ENCODE assay signal across 12 mouse cellular contexts in the genomic region with DNA sequence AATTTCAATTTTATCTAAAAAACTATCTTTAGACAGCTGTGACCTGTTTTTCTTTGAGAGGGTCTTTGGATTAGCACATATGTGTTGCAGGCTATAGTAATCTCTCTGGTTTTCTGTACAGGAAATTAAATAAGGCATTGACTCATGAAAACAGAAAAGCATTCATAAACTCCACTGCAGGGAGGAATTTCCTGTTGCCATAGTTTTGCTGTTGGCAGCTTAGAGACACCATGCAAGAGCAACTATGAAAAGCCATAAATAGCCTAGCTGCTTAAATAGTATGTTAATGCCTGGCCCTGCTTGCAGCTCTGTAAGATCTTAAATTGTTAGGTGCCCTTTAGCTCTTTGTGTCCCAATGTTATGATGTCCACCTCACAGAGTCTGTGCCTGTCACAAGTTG.
DNase-seq lines count a peak whose midpoint lies in the region; ATAC-seq and TF ChIP-seq lines count a peak whose summit lies in the region.
"Had no signal": no experiment of that assay in that cellular context is flagged by ENCODE, and none has a peak within 500 bp of the region (broad histone marks: within the 10 kb centered on the region; RNA-seq: fewer than 3 reads in every experiment).

No protein-coding gene starts in this region.

- TF ChIP-seq CTCF in lung, postnatal 0 days (IDR thresholded peaks at IDR 0.05): no peak

- no peak for ATAC-seq in heart, embryonic 16.5 days (replicated peaks; ENCODE audit: extremely low read depth, insufficient read depth, low FRiP score)
- ATAC-seq in lung, postnatal 0 days: peak; percentile 35
- no peak for ATAC-seq in neural tube, embryonic 15.5 days (ENCODE audit: low FRiP score)

- H3K9me3 ChIP-seq in heart, embryonic 16.5 days (replicated peaks; ENCODE audit: control insufficient read depth, low read length): no peaks in the 10 kb centered on the region
- H3K9me3 ChIP-seq in lung, postnatal 0 days (ENCODE audit: low read length): no peaks in the 10 kb centered on the region
- H3K9me3 ChIP-seq in neural tube, embryonic 15.5 days (replicated peaks): no peaks in the 10 kb centered on the region
- H3K9me3 ChIP-seq: midbrain, embryonic 10.5 days had no signal

- no peak for TF ChIP-seq EP300 in lung, postnatal 0 days (IDR thresholded peaks at IDR 0.05)

- H3K4me3 ChIP-seq in heart, embryonic 16.5 days (ENCODE audit: low read length): no peak overlapping the region
- H3K4me3 ChIP-seq in lung, postnatal 0 days (ENCODE audit: low read depth, low read length): no peak overlapping the region
- no peak overlapping the region for H3K4me3 ChIP-seq in neural tube, embryonic 15.5 days (replicated peaks)
- H3K4me3 ChIP-seq: midbrain, embryonic 10.5 days had no signal

- no peaks in the 10 kb centered on the region for H3K36me3 ChIP-seq in heart, embryonic 16.5 days (ENCODE audit: control insufficient read depth, insufficient read depth)
- no peaks in the 10 kb centered on the region for H3K36me3 ChIP-seq in lung, postnatal 0 days (ENCODE audit: insufficient read depth, low read length)
- H3K36me3 ChIP-seq in neural tube, embryonic 15.5 days: peaks cover 5% of the 10 kb centered on the region; the same call in 1 of the 2 replicates

- DNase-seq in heart, postnatal 36 days: no peak
- peak; percentile 64 for DNase-seq in lung, postnatal 0 days (ENCODE audit: low spot score)
- no peak for DNase-seq in lung, postnatal 14 days
- DNase-seq in fibroblast of lung, adult 2 months (ENCODE audit: low read depth): peak; percentile 36
- DNase-seq in cerebellum, postnatal 10 days: no peak
- DNase-seq in left cerebral cortex, postnatal 4 days: no peak
- DNase-seq: adrenal gland, postnatal 25 days; cerebellum, postnatal 14 days; gastrocnemius, postnatal 10 days had no signal

- no peak overlapping the region for H3K4me2 ChIP-seq in heart, embryonic 16.5 days (ENCODE audit: low read depth, low read length)
- H3K4me2 ChIP-seq in lung, postnatal 0 days (replicated peaks; ENCODE audit: low read depth, low read length): no peak overlapping the region
- no peak overlapping the region for H3K4me2 ChIP-seq in neural tube, embryonic 15.5 days

- H3K27me3 ChIP-seq in heart, embryonic 16.5 days (ENCODE audit: control insufficient read depth, insufficient read depth, low read length): no peaks in the 10 kb centered on the region
- no peaks in the 10 kb centered on the region for H3K27me3 ChIP-seq in lung, postnatal 0 days (replicated peaks; ENCODE audit: insufficient read depth, low read length)
- H3K27me3 ChIP-seq in neural tube, embryonic 15.5 days (replicated peaks): no peaks in the 10 kb centered on the region

- H3K27ac ChIP-seq in heart, embryonic 16.5 days (ENCODE audit: low read length): peak overlapping the region; percentile 79
- peak overlapping the region; percentile 60 for H3K27ac ChIP-seq in lung, postnatal 0 days (ENCODE audit: low read length)
- H3K27ac ChIP-seq in neural tube, embryonic 15.5 days (replicated peaks): peak overlapping the region; percentile 29
- H3K27ac ChIP-seq: midbrain, embryonic 10.5 days had no signal

- H3K9ac ChIP-seq in heart, embryonic 16.5 days (ENCODE audit: low read length): no peak overlapping the region
- no peak overlapping the region for H3K9ac ChIP-seq in lung, postnatal 0 days (replicated peaks; ENCODE audit: low read depth)
- no peak overlapping the region for H3K9ac ChIP-seq in neural tube, embryonic 15.5 days (replicated peaks)

- peaks cover 9% of the 10 kb centered on the region for H3K4me1 ChIP-seq in heart, embryonic 16.5 days (ENCODE audit: control insufficient read depth, insufficient read depth, low read length)
- peaks cover 13% of the 10 kb centered on the region; the same call in 1 of the 2 replicates for H3K4me1 ChIP-seq in lung, postnatal 0 days (ENCODE audit: insufficient read depth, low read depth, low read length)
- H3K4me1 ChIP-seq in neural tube, embryonic 15.5 days: peaks cover 7% of the 10 kb centered on the region

- intact Hi-C loops in heart, postnatal 36 days (cut with DNase I): loop anchor here (10.0 kb wide), 1 partner anchor 49 kb away; no protein-coding TSS in a partner anchor
- intact Hi-C loops in left cerebral cortex, postnatal 4 days (cut with DNase I): no loop called here

Comparison
In these comparisons a context has a peak if more than half of its experiments do, and no peak if none do; other contexts are left out.
1. DNase-seq: peak in lung, postnatal 0 days (single experiment) and fibroblast of lung, adult 2 months (single experiment); none in heart, postnatal 36 days (0 of 2), lung, postnatal 14 days (single experiment), cerebellum, postnatal 10 days (0 of 2) and left cerebral cortex, postnatal 4 days (single experiment).
2. H3K27ac ChIP-seq: peak in every context shown above with its lines; median percentile 79 in heart, embryonic 16.5 days; 60 in lung, postnatal 0 days; 29 in neural tube, embryonic 15.5 days.